Mouse (Mus musculus): ENCODE results near the gene Cubn. TPM values are rescaled to one million over a fixed set of nuclear protein-coding genes. Genes with fewer than 3 reads are reported as not detected.

Gene Cubn
- 1 to 10 TPM in 1 of 2 experiments, under 1 TPM in 1; 0.94 to 1.2 TPM for total RNA-seq (2021)

DNA sequence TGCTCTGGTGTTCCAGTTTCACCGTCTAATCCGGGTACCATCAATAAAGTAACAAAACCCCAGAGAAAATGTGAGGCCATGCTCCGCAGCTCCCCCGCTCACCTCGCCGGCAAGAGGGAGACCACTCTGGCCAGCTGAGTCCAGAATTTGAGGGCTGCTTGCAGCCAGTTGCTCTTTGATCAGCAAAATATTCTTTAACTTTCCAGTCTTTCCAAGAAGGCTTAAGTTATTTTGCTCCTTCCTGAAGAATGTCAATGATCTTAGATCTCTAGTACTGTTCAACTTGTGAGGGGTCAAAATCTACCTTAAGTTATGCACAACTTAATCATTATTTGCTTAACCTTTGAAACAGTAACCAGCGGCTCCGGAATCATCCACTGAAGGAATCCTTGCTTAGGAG lies at the start of gene Cubn:
Cubn (minus strand) TSS at position 80 of the 400 bp plus-strand sequence.
- no peak for DNase-seq (ENCODE audit: low spot score)
- intact Hi-C loops (cut with DNase I) = no loop called here

DNA sequence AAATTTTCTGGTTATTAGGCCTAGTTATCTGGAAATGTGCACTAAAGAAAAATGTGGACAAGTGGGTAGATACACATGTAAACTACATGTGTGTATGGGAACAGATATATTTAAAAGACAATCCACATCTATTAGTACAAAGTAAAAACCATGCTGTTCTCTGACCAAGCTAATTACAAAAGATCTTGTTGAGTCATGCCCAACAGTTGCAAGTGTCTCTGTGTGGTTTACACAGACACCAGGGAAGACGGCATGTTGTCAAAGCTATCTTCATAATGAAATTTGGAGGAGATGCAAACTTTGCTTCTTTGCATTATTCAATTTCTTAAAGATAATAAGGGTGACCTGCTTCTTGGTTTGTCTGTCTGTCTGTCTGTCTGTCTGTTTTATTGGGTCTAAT lies 48.2 kb upstream of the Cubn start:
- no peak for DNase-seq (ENCODE audit: low spot score)
- intact Hi-C loops (cut with DNase I) = no loop called here

DNA sequence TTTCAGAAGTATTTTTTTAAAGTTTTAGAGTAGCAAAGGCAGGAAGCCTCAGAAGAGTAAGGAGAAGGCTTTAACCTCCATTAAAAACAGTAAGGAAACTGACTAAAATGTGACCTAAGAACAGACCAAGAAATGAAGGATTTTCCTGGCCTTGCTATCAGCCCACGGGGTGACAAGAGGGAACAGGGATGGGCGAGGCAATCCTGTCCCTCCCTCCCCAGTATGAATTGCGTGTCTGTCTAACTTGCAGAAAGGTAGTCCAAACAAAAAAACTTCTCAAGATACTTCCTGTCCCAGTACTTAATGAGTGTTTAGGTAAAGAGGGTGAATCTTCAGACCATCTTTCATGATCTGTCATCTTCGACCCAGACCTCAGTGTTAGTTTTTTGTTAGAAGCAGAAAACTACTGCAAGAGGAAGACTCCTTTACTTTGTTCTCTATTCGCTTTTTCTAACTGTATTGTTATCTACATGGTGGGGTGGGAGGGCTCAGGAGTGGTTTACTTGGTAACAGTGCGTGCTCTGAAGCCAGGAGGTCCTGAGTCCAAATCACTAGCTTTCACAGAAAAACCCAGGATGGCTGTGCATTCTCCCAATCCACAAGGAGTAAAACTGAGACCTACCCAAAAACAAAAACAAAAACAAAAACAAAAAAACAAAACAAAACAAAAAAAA lies 47.2 kb upstream of the Cubn start:
- DNase-seq (ENCODE audit: low spot score) = no peak
- intact Hi-C loops (cut with DNase I) = no loop called here

DNA sequence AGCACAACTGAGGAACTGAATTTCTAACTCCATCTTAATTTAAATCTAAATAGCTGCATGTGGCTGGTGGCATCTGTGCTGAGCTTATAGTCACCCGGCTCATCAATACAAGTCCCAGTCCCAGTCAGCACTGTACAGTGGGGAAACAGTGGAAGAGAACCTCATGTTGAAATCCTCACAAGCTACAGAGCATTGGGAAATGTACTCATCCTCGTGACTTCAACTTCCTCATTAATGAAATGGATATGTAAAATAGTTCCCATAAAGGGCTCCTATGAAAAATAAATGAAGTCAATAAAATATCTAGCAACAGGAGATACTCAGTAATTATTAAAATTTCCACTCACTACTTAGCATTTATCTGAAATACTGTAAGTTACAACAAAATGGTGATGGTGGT lies 46.6 kb upstream of the Cubn start:
- intact Hi-C loops (cut with DNase I) = no loop called here

DNA sequence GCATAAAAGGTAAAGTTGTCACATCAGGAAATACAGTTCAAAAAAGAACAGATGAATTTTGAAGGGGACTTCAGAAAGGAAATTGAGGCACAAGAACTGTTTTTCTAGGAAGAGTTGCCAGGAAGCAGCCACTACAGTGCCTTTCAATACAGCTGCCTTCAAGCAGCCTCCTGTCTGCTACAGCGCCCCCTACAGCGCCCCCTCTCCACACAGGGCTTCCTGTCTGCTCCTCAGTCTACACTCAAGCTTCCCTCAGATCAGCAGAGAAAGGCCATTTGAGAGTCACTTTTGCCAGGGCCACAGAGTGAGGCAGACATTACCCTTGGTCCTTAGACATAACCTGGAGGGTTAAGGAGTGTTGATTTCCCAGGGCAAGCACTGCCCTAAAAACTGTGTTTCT lies 46.1 kb upstream of the Cubn start:
- intact Hi-C loops (cut with DNase I) = no loop called here
- DNase-seq (ENCODE audit: low spot score) = no peak

More for the DNA sequence above, 46.6 kb upstream of the Cubn start:
- DNase-seq (ENCODE audit: low spot score) = no peak

DNA sequence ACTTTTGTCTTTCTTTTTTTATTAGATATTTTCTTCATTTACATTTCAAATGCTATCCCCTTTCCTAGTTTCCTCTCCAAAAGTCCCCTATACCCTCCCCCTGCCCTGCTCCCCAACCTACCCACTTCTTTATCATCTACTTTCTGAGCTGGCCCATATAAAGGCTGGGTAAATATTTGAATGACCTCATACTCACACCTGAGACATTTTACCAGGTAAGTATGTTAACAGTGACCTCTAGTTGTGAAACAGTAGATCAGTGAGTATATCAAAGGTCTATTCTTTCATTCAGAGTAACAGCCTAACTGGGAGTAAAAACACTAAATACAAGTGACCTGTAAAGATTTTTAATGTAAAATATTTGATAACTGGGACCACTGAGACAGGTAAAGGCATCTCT lies 45.1 kb upstream of the Cubn start:
- intact Hi-C loops (cut with DNase I) = no loop called here
- no peak for DNase-seq (ENCODE audit: low spot score)

DNA sequence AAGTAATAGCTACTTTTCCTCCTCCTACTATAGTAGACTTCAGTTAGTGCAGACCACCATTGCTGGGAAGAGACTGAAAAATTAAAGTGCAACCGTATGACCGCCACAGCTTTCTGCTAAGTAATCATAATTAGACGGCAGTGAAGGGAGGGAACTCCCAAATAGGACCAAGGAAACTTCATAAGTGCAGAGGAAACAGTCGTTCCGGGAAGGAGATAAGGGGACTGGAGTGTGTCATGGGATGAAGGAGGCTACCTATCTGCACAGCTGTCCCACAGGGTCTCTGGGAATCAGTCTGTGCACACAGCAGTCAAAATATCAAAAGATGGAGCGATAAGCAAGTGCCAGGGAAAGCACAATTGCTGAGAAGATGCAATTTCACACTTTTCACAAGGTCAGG lies 39.0 kb upstream of the Cubn start:
- intact Hi-C loops (cut with DNase I) = no loop called here
- DNase-seq (ENCODE audit: low spot score) = no peak

DNA sequence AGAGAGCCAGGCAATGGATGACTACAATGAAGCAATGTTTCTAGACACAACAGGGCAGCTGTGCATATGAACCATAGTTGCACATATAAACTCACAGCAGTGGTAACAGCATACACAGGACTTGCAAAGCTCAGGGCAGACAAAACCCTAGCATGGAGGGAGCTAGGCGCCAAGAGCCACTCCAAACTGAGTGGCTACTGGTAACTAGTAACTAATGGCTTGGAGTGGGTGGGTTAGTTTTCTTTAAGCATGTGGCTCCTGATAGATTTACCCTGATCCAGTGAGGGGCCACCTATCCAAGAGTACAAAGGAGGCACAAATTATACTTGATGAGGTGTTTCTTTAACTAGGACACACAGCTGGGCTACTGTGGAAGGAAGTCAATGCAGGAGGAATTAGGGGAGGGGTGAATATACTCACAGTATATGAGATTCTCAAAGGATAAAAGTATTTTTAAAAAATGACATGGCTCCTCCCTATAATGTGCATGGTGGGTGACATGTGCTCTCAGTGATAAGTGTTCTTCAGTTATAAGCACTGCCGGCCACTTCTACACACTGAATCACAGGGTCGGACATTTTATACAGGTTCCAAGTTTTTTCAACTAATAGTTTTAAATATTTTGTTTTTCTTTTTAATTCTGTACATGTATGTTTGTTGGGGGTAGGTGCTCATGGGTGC lies 37.8 kb upstream of the Cubn start:
- intact Hi-C loops (cut with DNase I) = no loop called here
- no peak for DNase-seq (ENCODE audit: low spot score)

DNA sequence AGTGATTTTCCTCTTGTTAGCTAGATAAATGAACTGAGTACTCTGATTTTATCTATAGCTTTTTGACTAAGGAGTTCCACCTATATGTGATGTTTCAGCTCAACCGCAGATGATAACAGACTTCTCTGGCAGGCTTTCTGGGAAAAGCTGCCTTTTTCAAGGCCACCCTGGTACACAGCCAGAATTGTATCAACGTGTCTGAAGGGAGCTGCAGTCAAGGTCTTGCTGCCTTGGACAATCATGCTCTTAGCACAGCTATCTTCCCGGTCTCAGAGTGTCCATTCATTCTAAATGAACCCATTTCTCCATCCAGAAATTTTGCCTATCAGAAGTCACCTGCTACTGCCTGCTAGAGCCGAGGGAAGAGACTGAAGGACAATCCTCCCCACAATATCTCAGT lies 35.9 kb upstream of the Cubn start:
- no peak for DNase-seq (ENCODE audit: low spot score)
- intact Hi-C loops (cut with DNase I) = no loop called here

DNA sequence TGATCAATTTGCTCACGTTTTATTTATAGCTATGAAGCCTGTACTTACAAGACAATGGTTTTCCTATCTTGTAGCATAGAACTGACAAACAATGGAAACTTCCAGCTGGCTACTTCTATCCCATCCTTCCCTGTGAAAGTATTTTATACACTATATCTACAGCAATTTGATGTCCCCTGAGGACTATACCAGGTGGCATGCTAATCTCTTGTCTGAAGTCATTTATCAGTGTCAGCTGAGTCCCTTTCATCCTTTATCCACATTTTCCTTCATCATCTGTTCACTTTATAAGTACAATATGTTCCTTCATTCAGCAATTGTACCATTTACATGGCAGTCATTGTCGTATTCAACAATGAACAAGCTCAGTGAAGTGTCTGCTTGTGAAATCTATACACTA lies 35.5 kb upstream of the Cubn start:
- no peak for DNase-seq (ENCODE audit: low spot score)
- intact Hi-C loops (cut with DNase I) = no loop called here

DNA sequence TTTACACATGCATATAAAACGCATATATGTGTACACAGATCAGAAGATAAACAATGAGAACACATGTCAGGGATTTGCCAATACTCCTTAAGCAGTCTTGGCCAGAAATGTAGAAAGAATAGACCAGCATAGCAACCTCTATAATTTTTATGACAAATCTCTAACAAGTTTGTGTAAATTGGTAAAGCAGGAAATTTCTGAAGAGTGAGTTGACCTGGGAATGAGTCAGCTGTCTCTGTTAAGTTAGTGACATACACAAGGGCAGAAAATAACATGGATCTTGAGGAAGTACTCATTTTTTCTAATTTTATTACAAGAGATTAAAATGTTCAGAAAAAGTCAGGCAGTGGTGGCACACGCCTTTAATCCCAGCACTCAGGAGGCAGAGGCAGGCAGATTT lies 34.6 kb upstream of the Cubn start:
- DNase-seq (ENCODE audit: low spot score) = no peak
- intact Hi-C loops (cut with DNase I) = no loop called here

DNA sequence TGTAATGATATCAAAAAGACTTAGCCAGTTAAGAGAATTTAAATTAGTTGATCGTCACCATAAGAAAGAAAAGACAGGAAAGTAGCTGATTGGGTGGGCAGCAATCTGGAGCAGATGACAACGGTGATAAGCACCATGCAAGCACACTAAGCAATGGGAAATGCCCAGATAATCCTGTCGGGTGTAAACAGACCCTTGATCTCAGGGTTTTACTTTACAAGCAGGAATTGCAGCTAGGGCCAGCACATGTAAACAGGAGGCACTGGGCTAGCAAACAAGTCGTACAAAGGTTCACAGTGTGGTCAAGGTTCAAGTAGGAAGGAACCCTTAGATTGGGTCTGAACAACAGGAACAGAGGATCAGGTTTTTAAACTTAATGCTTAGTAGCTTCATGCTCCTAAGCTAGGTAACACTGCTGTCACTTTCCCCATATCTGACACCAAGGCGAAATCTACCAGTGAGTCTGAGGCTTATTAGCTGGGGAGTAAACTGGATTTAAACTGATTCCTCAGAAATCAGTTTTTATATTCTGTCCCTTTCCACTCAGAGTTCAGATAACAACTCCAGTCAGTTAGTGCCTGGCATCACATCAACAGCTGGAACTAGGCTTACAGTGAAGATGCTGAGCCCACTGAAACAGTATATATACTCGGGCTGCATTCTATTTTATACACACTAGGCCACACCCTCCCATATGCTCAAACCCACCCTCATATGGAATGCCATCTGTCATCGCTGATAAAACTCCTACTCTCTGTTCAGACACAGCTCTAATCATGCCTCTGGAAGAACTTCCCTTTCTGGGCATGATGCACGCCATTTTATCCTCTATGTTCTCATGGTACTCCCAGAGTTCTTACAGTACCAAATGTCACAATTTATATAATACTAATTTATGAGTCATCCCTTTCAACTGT lies 32.2 kb upstream of the Cubn start:
- DNase-seq (ENCODE audit: low spot score) = no peak
- intact Hi-C loops (cut with DNase I) = no loop called here

DNA sequence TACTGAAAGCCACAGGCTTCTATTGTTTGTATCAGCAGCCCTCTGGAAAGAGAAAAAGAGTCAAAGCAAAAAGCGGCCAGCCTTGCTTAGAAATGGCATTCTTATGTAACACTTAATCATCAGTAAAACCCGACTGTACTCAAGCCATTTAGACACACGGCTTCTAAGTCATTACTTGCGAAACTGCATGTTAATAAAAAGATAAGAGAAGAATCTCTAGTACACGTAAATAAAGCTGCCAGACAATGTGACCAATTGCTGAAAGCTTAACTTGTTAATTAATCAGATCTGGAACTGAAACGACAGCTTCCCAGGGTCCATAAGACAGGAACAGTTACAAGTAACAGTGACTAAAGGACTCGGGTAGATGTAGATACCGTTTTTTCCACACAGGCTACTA lies 30.5 kb upstream of the Cubn start:
- intact Hi-C loops (cut with DNase I) = no loop called here
- no peak for DNase-seq (ENCODE audit: low spot score)

DNA sequence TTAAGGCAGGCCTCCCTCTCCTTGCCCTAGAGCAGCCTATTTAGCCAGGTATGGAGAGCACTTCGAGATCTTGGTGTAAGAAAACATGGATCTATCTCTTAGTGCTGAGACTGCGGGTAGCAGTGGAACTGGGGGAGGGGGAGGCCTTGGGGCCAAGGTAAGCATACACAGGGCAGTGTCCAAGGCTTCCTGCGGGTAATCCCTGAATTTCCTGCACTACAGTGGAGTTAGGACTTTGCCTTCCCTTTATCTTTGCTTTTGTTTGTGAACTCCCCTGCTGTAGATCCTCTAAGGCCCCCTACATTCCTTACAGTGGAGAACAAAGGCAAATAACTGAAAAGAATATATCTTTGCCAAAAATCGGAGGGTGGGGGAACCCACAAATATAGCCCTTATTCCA lies 23.3 kb upstream of the Cubn start:
- DNase-seq (ENCODE audit: low spot score) = no peak
- intact Hi-C loops (cut with DNase I) = no loop called here

DNA sequence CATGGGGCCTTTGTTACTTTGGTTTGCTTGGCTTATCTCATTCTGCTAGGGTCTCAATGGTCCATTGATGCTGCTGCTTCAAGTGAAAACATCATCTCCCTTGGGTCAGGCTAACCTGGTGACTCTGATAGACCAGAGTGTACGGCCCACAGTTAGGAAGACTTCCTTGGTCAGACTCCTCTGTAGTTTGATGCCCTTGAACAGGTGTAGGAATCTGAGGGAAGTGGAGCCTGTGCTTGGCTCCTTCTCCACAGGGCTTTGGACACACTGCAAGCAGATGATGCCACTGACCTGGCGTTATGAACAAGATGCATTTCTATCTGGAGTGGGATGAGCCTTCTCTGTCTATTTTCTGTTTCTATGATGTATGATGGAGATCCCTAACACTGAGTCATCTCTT lies 11.1 kb upstream of the Cubn start:
- intact Hi-C loops (cut with DNase I) = no loop called here
- no peak for DNase-seq (ENCODE audit: low spot score)

DNA sequence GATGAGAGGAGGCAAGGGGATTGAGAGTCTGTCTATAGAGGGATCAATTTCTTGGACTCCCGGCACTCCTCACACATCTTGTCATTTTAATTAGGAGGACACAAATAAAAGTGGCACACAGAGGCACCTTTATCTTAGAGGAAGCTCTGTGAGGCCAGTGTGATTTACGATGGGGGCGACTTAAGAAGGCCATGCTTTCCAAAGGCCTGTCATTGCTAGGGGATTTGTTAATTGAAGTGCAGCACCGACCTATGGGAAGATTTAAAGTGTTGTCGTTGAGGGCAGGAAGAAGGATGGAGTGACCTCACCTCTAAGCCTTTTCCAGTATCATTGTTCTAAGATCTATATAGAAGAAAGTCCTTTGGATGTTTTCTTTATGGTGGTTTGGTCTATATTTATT lies 9.9 kb upstream of the Cubn start:
- intact Hi-C loops (cut with DNase I) = no loop called here
- DNase-seq (ENCODE audit: low spot score) = no peak

DNA sequence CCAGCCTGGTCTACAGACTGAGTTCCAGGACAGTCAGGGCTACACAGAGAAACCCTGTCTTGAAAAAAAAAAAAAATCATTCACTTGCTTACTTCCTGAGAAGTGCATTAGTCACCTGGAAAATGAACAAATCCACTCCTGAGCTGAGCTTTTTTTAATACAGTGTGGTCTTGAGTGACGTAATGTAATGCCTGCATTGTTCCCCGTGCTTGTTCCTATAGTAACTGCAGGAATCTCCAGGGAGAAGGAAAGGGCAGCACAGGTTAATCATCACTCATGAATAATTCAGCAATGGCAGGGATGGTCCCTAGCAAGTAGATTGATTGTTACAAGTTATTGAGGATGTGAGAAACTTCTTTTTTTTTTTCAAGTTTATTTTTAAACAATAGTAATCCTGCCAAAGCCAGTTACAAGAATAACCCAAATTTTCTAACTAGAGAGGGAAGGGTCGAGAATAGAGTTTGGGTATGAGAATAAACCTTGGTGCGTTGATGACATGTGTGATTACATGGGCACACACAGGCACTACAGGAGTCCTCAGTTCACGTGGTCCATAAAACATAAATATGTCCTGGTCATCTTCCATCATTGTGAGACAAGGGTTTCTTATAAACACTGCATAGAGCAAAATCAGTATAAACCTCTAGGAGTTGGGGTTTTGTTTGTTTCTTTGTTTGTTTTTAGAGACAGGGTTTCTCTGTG lies 8.8 kb upstream of the Cubn start:
- no peak for DNase-seq (ENCODE audit: low spot score)
- intact Hi-C loops (cut with DNase I) = no loop called here

DNA sequence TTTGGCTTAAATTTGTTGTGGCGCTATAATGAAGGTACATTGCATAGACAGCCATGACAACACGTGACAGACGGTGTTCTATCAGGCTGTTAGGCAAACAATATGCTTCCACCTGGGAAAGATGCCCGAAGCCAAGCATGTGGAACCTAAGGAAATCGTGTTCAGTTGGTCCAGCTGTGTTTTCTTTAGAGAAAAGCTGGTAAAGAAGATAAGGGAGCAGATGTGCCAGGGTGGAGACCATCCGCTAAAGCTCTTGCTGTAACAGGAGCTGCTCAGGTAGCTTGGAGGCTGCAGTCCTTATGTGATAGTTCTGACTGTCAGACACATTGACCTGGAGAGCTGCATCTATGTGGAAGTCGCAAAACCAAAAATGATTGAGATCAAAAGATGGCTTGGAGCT lies 7.6 kb upstream of the Cubn start:
- no peak for DNase-seq (ENCODE audit: low spot score)
- intact Hi-C loops (cut with DNase I) = no loop called here

DNA sequence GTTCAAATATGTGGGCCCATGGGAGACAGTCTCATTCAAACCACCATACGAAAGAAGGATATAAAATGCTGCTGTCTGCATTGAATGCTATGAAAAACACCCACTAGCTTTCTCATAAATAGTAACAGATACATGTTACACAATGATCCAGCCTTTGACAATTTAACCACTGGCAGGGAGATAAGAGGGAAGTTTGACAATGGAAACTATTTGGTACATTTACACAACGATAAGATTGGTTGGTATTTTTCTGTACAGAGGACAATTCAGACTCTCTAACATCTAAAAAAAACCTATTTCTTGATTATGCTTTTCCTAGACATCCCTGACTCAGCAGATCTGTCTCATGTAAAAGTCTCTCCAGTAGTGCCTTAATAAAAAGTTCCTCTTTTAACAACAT lies 4.5 kb upstream of the Cubn start:
- DNase-seq (ENCODE audit: low spot score) = no peak
- intact Hi-C loops (cut with DNase I) = no loop called here

DNA sequence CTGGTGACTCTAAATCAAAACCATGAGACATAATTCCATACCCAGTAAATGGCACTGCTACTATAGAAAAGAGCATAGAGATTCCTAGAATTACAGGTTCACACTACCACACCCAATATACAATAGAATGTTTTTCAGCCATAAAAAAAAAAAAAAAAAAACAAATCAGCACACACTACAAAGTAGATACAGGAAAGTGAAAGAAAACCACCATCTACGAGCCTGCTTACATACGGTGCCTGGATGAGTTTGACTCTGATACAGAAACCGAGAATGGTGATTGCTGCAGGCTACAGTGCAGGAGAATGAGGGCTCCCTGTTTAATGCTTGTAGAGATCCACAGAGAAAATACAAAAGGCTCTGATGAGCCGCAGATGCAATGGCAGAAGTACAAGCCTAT lies 1.3 kb upstream of the Cubn start:
- intact Hi-C loops (cut with DNase I) = no loop called here
- DNase-seq (ENCODE audit: low spot score) = no peak

Data from heart, postnatal 25 days (tissue).